Mouse (Mus musculus) myocyte (in vitro differentiated cells): ENCODE data around the gene Anks1b. TPM values are rescaled to one million over a fixed set of nuclear protein-coding genes. Genes with fewer than 3 reads are reported as not detected.
A peak's percentile ranks its signal among the peaks of the same experiment; 100 is the strongest.

Experiments used
- H3K27me3 ChIP-seq: one replicate; pipeline ENCODE4 v1.6.1; 2011; ENCODE audit not compliant: control insufficient read depth, insufficient read depth, insufficient read length
- H3K36me3 ChIP-seq: one replicate; pipeline ENCODE4 v1.6.1; 2011; ENCODE audit not compliant: control insufficient read depth, insufficient read depth
- H3K4me2 ChIP-seq: one replicate; pipeline ENCODE4 v1.6.1; 2011; ENCODE audit warnings: low read depth, control low read depth
- H3K4me3 ChIP-seq: one replicate; pipeline ENCODE4 v1.5.1; 2011; ENCODE audit warnings: mild to moderate bottlenecking, control low read depth, moderate library complexity
- H3K79me2 ChIP-seq: one replicate; pipeline ENCODE4 v1.6.1; 2011; ENCODE audit not compliant: control insufficient read depth, insufficient read depth
- H3ac ChIP-seq: one replicate; pipeline ENCODE4 v1.6.1; 2011; ENCODE audit not compliant: control insufficient read depth, insufficient read length
- CEBPB ChIP-seq: IDR thresholded peaks from 2 replicates; pipeline ENCODE4 v1.6.1; 2011; ENCODE audit warnings: mild to moderate bottlenecking, moderate library complexity; ENCODE audit not compliant: poor library complexity, insufficient read depth, severe bottlenecking
- E2F4 ChIP-seq: IDR thresholded peaks from one replicate; pipeline ENCODE4 v1.6.1; 2011; ENCODE audit warnings: mild to moderate bottlenecking, control low read depth, moderate library complexity; ENCODE audit not compliant: insufficient read depth
- MAX ChIP-seq: IDR thresholded peaks from one replicate; pipeline ENCODE4 v1.6.1; 2011; ENCODE audit warnings: low read depth, mild to moderate bottlenecking, control low read depth
- MYOD1 ChIP-seq, 3 experiments: IDR thresholded peaks; one replicate each; pipeline ENCODE4 v1.6.1; 2011; ENCODE audit warnings: control low read depth in 2 of 3, low read depth in 2 of 3, mild to moderate bottlenecking in 2 of 3, moderate library complexity in 1 of 3; ENCODE audit not compliant: insufficient read length in 2 of 3, control insufficient read depth in 1 of 3
- MYOG ChIP-seq, 3 experiments: IDR thresholded peaks; one replicate each; pipeline ENCODE4 v1.6.1; 2011; ENCODE audit warnings: control low read depth in 2 of 3, low read depth in 2 of 3, mild to moderate bottlenecking in 2 of 3; ENCODE audit not compliant: insufficient read length in 2 of 3, control insufficient read depth in 1 of 3, insufficient read depth in 1 of 3
- POLR2A ChIP-seq: IDR thresholded peaks from one replicate; pipeline ENCODE4 v1.6.1; 2011; ENCODE audit warnings: low read depth, mild to moderate bottlenecking, control low read depth, moderate library complexity; ENCODE audit not compliant: insufficient read length
- POLR2AphosphoS2 ChIP-seq: IDR thresholded peaks from one replicate; pipeline ENCODE4 v1.6.1; 2011; ENCODE audit warnings: low read depth, control low read depth; ENCODE audit not compliant: insufficient read length
- REST ChIP-seq: IDR thresholded peaks from one replicate; pipeline ENCODE4 v1.6.1; 2011; ENCODE audit warnings: mild to moderate bottlenecking, control low read depth, moderate library complexity; ENCODE audit not compliant: insufficient read depth, insufficient read length
- SRF ChIP-seq: IDR thresholded peaks from one replicate; pipeline ENCODE4 v1.6.1; 2011; ENCODE audit warnings: low read depth; ENCODE audit not compliant: control insufficient read depth, insufficient read length
- TCF12 ChIP-seq: IDR thresholded peaks from one replicate; pipeline ENCODE4 v1.6.1; 2011; ENCODE audit warnings: mild to moderate bottlenecking, control low read depth; ENCODE audit not compliant: poor library complexity, insufficient read depth, severe bottlenecking
- TCF3 ChIP-seq: IDR thresholded peaks from one replicate; pipeline ENCODE4 v1.6.1; 2011; ENCODE audit warnings: low read depth, control low read depth; ENCODE audit not compliant: insufficient read length
- USF1 ChIP-seq: IDR thresholded peaks from one replicate; pipeline ENCODE4 v1.6.1; 2011; ENCODE audit warnings: low read depth, mild to moderate bottlenecking, control low read depth, moderate library complexity
- polyA plus RNA-seq: library from polyadenylated mRNA; unstranded; fragments of >200 nt; fragmentation: generic; extraction: Trizol; gene quantifications from one replicate; pipeline ENCODE4 v1.2.1, GENCODE M21; 2012; ENCODE audit warnings: missing spikeins

The Anks1b gene
- polyA plus RNA-seq, 1 experiment = 0.13 TPM

DNA sequence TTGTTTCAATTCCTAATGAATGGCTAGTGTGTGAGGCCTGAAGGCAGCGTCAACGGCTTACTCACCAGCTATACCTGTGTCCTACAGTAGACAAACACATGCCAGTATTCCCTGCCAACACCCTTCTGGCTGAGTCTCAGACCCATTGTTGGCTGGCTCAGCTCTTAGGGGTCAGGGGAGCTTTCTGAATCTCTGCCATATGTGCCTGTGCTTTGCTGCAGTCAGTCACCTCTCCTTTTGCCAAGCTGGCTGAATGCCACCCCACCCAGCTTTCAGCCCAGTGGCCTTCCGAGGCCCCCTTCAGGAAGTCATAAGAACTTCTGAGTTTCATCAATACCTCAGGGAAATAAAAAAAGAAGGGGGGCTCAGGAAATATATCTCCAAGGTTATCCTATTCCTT lies 497.4 kb downstream of the Anks1b start:
- Histone ChIP-seq H3ac (no peak overlapping the region), H3K4me3 (no peak overlapping the region), H3K36me3 (no peaks in the 10 kb centered on the region), H3K79me2 (no peaks in the 10 kb centered on the region), H3K27me3 (no peaks in the 10 kb centered on the region), H3K4me2 (no peak overlapping the region)
- TF ChIP-seq MAX = no peak
- no peak for TF ChIP-seq E2F4
- TF ChIP-seq TCF3 = no peak
- TF ChIP-seq USF1 = no peak
- no peak for TF ChIP-seq CEBPB
- TF ChIP-seq POLR2A = no peak

DNA sequence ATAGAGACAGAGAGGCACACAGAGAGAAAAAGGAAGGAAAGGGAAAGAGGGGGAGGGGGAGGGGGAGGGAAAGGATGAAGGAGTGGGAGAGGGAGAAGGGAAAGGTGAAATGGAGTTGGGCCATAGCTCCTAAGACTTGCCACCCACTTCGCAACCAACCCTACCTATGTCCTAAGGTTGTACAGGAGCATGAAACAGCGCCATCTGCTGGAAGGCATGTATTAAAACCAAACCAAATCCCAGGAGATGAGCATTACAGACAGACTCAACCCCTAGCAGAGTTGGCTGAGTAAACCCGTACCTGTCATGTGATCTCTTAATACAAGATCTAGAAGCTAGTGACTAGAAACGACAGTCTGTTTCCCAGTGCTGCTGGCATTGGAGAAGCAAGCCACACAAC lies 500.2 kb downstream of the Anks1b start:
- Histone ChIP-seq H3K4me3 (no peak overlapping the region), H3K27me3 (no peaks in the 10 kb centered on the region), H3ac (no peak overlapping the region), H3K79me2 (no peaks in the 10 kb centered on the region), H3K36me3 (no peaks in the 10 kb centered on the region), H3K4me2 (no peak overlapping the region)
- TF ChIP-seq TCF12 (no peak), USF1 (peak; percentile 50), MAX (no peak)

DNA sequence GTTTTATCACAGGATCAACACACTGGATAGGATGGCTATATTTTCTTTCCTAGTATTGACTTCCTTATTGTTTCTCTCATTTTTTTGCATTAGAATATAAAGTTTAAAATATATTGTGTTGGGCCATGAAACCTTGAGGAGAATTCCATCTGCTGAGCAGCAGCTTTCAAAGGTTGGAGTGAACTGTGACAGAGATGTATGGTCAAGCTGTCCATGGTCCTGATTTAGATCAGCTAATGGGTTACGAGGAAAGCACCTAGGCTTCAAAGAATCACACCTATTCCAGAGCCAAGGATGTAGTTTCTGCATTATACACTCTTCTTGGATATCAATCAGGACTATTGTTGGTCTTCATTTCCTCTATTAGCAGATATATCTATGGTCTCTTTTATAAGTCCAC lies 503.3 kb downstream of the Anks1b start:
- no peak overlapping the region for H3K4me2 ChIP-seq
- no peaks in the 10 kb centered on the region for H3K36me3 ChIP-seq
- no peak overlapping the region for H3K4me3 ChIP-seq
- TF ChIP-seq REST (peak; percentile 65), MYOG (IDR thresholded peaks at IDR 0.05; ENCODE audit: control insufficient read depth in 1 of 3, insufficient read depth in 1 of 3, insufficient read length in 2 of 3, low read depth in 2 of 3) (no peak), SRF (no peak), MAX (no peak)
- no peaks in the 10 kb centered on the region for H3K27me3 ChIP-seq
- H3K79me2 ChIP-seq = no peaks in the 10 kb centered on the region
- H3ac ChIP-seq = no peak overlapping the region

DNA sequence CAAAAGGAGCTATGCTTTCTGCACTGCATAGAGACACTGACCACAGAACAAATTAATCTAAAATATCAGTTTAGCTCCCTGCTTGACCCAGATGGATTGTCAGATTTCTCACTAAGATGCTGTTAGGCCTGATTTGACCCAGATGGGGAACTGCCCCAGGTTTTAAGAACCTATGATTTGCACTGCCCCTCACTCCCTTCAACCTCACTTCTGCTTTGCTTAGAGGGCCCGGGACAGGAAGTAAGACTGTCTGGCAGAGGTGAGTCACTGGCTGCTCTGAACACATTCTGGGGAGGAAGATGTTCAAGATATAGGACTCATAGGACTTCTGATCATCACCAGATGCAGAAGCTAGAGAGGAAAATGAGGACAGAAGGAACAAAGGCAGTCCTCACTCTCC lies 506.8 kb downstream of the Anks1b start:
- Histone ChIP-seq H3K4me2 (peak overlapping the region; percentile 44), H3K79me2 (no peaks in the 10 kb centered on the region), H3K27me3 (no peaks in the 10 kb centered on the region), H3K36me3 (no peaks in the 10 kb centered on the region), H3ac (no peak overlapping the region), H3K4me3 (no peak overlapping the region)
- TF ChIP-seq CEBPB (no peak), E2F4 (no peak), MAX (no peak), MYOD1 (IDR thresholded peaks at IDR 0.05; ENCODE audit: control insufficient read depth in 1 of 3, insufficient read length in 2 of 3, low read depth in 2 of 3) (no peak), USF1 (no peak), TCF12 (no peak), POLR2A (no peak), MYOG (IDR thresholded peaks at IDR 0.05; ENCODE audit: control insufficient read depth in 1 of 3, insufficient read depth in 1 of 3, insufficient read length in 2 of 3, low read depth in 2 of 3) (no peak), REST (no peak), TCF3 (no peak), SRF (no peak), POLR2AphosphoS2 (no peak)

DNA sequence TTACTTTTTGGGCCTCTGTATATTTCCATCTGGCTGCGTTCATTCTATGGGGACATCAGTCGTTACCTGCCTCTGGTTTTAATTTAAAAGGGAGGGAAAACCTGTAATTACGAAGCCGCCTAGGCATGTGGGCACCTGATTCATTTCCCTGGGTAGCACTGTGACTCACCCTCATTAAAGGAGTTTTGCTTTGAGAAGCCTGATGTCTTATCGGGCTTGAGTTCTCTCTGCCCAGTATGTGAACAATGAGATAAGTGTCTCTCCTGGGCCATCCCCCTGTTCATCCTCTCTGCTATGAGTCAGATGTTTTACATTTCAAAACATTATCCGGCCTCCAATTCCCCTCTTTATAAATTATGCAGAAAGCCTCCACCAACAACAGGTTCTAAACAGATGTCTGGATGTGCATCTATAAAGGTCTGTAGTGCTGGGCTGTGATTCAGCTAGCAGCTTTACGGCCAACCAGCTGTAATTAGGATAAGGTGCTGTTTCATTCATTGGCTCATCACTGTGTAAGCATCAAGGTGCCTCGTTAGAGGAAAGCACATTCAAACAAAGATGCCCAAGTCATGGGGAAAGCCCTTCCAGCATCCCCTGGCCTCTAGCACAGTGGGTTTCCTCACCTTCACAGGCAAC lies 507.5 kb downstream of the Anks1b start:
- H3K36me3 ChIP-seq = no peaks in the 10 kb centered on the region
- TF ChIP-seq POLR2AphosphoS2 (no peak), TCF12 (no peak), USF1 (no peak), REST (no peak), MAX (no peak), TCF3 (no peak), E2F4 (no peak), MYOD1 (IDR thresholded peaks at IDR 0.05; ENCODE audit: control insufficient read depth in 1 of 3, insufficient read length in 2 of 3, low read depth in 2 of 3) (no peak), MYOG (IDR thresholded peaks at IDR 0.05; ENCODE audit: control insufficient read depth in 1 of 3, insufficient read depth in 1 of 3, insufficient read length in 2 of 3, low read depth in 2 of 3) (no peak), POLR2A (no peak), CEBPB (no peak), SRF (no peak)
- no peaks in the 10 kb centered on the region for H3K79me2 ChIP-seq
- H3K4me2 ChIP-seq = peak overlapping the region; percentile 44
- no peak overlapping the region for H3ac ChIP-seq
- H3K27me3 ChIP-seq = no peaks in the 10 kb centered on the region
- H3K4me3 ChIP-seq = no peak overlapping the region

DNA sequence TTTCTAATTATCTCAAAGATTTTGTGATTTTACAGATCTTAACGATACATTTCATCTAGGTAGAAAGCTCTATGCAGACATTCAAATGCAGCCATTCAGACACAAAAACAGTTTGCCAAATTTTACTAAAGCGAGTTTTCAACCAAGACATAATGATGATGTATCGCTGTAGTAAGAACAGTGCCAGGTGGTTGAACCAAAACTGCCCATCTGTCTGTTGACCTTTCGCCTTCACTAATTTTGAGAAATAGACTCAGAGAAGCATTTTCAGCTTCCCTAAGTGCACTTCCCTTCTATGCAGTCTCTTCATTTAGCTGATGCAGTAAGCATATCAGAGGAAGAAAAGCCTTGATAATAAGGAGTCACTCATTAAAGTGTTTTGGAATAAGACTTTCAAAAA lies 527.1 kb downstream of the Anks1b start:
- Histone ChIP-seq H3ac (no peak overlapping the region), H3K27me3 (no peaks in the 10 kb centered on the region), H3K4me3 (no peak overlapping the region), H3K79me2 (no peaks in the 10 kb centered on the region), H3K4me2 (no peak overlapping the region), H3K36me3 (no peaks in the 10 kb centered on the region)
- TF ChIP-seq MAX = no peak
- TF ChIP-seq CEBPB = no peak
- TF ChIP-seq USF1 = no peak
- no peak for TF ChIP-seq TCF12
- TF ChIP-seq POLR2A = no peak
- no peak for TF ChIP-seq MYOD1 (IDR thresholded peaks at IDR 0.05; ENCODE audit: control insufficient read depth in 1 of 3, insufficient read length in 2 of 3, low read depth in 2 of 3)
